Mouse (Mus musculus) heart, postnatal 0 days (tissue): ENCODE measurements around the gene Hmbs.

Experiments used
- CTCF ChIP-seq: IDR thresholded peaks from 2 replicates; pipeline ENCODE4 v1.5.1; 2016; ENCODE audit warnings: antibody characterized with exemption, control low read depth, low read depth
- EP300 ChIP-seq: IDR thresholded peaks from 2 replicates; pipeline ENCODE4 v1.6.1; 2016; ENCODE audit warnings: antibody characterized with exemption, low read depth

GRCm38 (mm10) chr9:44343290-44343689 lies 738 bp downstream of the Hmbs start:
- TF ChIP-seq CTCF (no peak), EP300 (no peak)
